Mouse (Mus musculus): ENCODE data around the gene Nr3c2. TPM values are rescaled to one million over a fixed set of nuclear protein-coding genes. Genes with fewer than 3 reads are reported as not detected.

Nr3c2 gene
- polyA plus RNA-seq, 1 experiment from 2014 or later = 1.6 TPM

DNA sequence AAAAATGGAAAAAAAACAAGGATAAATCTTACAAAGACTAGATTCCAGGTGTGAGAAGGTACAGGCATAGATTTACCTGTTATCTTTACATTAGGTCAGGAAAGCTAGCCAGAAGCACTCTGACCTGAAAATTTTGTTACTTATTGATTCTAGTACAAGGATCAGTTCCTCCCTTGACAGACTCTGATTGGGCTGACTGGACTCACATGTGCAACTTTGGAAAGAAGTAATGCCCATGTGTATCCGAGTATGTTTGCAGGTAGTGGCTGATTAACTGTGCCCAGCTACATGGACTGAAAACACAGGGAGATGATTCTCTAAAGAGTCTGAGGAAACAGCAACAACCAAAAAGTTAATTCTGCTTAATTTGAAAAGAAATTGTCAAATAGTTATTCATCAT is 29.1 kb downstream of the Nr3c2 start:
- Histone ChIP-seq H3K27ac (replicated peaks; ENCODE audit: low read depth, low read length) (no peak overlapping the region), H3K9me3 (ENCODE audit: control insufficient read depth, low read length) (no peaks in the 10 kb centered on the region), H3K4me3 (replicated peaks; ENCODE audit: low read depth, low read length) (no peak overlapping the region), H3K4me2 (ENCODE audit: low read length) (no peak overlapping the region), H3K4me1 (ENCODE audit: control insufficient read depth, insufficient read depth, low read length) (no peaks in the 10 kb centered on the region), H3K9ac (replicated peaks; ENCODE audit: low read length) (no peak overlapping the region), H3K36me3 (ENCODE audit: control insufficient read depth, insufficient read depth, low read length) (no peaks in the 10 kb centered on the region), H3K27me3 (ENCODE audit: control insufficient read depth, insufficient read depth, low read length) (no peaks in the 10 kb centered on the region)
- DNase-seq (no peak), ATAC-seq (ENCODE audit: low FRiP score, low TSS enrichment) (no peak)
- 93% methylated on average over 1 of the region's 1 CpGs for WGBS

GRCm38 (mm10) chr8:76928808-76929207 is 29.6 kb downstream of the Nr3c2 start:
- Histone ChIP-seq H3K36me3 (ENCODE audit: control insufficient read depth, insufficient read depth, low read length) (no peaks in the 10 kb centered on the region), H3K9ac (replicated peaks; ENCODE audit: low read length) (no peak overlapping the region), H3K9me3 (ENCODE audit: control insufficient read depth, low read length) (no peaks in the 10 kb centered on the region), H3K27ac (replicated peaks; ENCODE audit: low read depth, low read length) (no peak overlapping the region), H3K4me1 (ENCODE audit: control insufficient read depth, insufficient read depth, low read length) (no peaks in the 10 kb centered on the region), H3K4me3 (replicated peaks; ENCODE audit: low read depth, low read length) (no peak overlapping the region), H3K4me2 (ENCODE audit: low read length) (no peak overlapping the region), H3K27me3 (ENCODE audit: control insufficient read depth, insufficient read depth, low read length) (no peaks in the 10 kb centered on the region)
- 92% methylated on average over 5 of the region's 5 CpGs for WGBS
- no peak for DNase-seq
- no peak for ATAC-seq (ENCODE audit: low FRiP score, low TSS enrichment)

GRCm38 (mm10) chr8:76965046-76965445 is 65.8 kb downstream of the Nr3c2 start:
- Histone ChIP-seq H3K9ac (replicated peaks; ENCODE audit: low read length) (no peak overlapping the region), H3K4me3 (replicated peaks; ENCODE audit: low read depth, low read length) (no peak overlapping the region), H3K27ac (replicated peaks; ENCODE audit: low read depth, low read length) (0 out of 2 replicates have a peak overlapping the region, but pooled peaks have one; percentile 5), H3K9me3 (ENCODE audit: control insufficient read depth, low read length) (no peaks in the 10 kb centered on the region), H3K27me3 (ENCODE audit: control insufficient read depth, insufficient read depth, low read length) (no peaks in the 10 kb centered on the region), H3K4me2 (ENCODE audit: low read length) (no peak overlapping the region), H3K4me1 (ENCODE audit: control insufficient read depth, insufficient read depth, low read length) (no peaks in the 10 kb centered on the region), H3K36me3 (ENCODE audit: control insufficient read depth, insufficient read depth, low read length) (no peaks in the 10 kb centered on the region)
- WGBS = 91% methylated on average over 3 of the region's 3 CpGs
- DNase-seq (no peak), ATAC-seq (ENCODE audit: low FRiP score, low TSS enrichment) (no peak)

GRCm38 (mm10) chr8:76971187-76971586 is 71.9 kb downstream of the Nr3c2 start:
- no peak overlapping the region for H3K27ac ChIP-seq (replicated peaks; ENCODE audit: low read depth, low read length)
- H3K4me1 ChIP-seq (ENCODE audit: control insufficient read depth, insufficient read depth, low read length) = no peaks in the 10 kb centered on the region
- no peak overlapping the region for H3K9ac ChIP-seq (replicated peaks; ENCODE audit: low read length)
- no peak for DNase-seq
- H3K27me3 ChIP-seq (ENCODE audit: control insufficient read depth, insufficient read depth, low read length) = no peaks in the 10 kb centered on the region
- no peak overlapping the region for H3K4me2 ChIP-seq (ENCODE audit: low read length)
- no peak for ATAC-seq (ENCODE audit: low FRiP score, low TSS enrichment)
- no peaks in the 10 kb centered on the region for H3K9me3 ChIP-seq (ENCODE audit: control insufficient read depth, low read length)
- WGBS = 94% methylated on average over 4 of the region's 4 CpGs
- no peak overlapping the region for H3K4me3 ChIP-seq (replicated peaks; ENCODE audit: low read depth, low read length)
- H3K36me3 ChIP-seq (ENCODE audit: control insufficient read depth, insufficient read depth, low read length) = no peaks in the 10 kb centered on the region

DNA sequence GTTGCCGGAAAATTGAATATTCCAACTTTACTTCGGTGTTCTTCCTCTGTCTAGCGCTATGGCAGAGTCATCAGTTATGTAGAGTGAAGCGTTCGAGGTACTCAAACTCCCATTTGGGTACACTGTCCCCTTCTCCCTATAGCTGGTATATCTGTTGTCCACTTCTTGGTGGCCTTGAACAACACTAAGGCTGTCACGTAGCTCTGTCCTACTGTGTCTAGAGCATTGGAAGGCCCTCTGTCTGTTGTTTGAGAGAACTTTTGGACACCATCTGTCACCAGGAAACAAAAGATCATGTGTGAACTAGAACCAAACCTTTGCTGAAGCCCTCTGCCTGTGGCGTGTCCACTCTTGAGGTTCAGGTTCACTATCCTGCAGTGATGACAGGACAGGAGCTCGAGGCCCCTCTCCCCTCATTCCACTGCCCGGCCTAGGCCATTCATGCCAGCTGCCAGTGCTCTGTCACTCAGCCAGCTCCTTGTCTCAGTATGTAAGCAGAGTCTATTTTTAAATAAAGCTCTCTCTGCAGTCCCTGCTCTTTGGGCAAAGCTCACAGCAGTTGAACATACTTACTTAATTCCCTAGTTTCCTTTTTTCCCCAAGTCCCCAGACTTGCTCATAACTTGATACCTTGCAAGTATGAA is 72.6 kb downstream of the Nr3c2 start:
- Histone ChIP-seq H3K4me2 (ENCODE audit: low read length) (no peak overlapping the region), H3K9ac (replicated peaks; ENCODE audit: low read length) (no peak overlapping the region), H3K4me1 (ENCODE audit: control insufficient read depth, insufficient read depth, low read length) (no peaks in the 10 kb centered on the region), H3K36me3 (ENCODE audit: control insufficient read depth, insufficient read depth, low read length) (no peaks in the 10 kb centered on the region), H3K27ac (replicated peaks; ENCODE audit: low read depth, low read length) (no peak overlapping the region), H3K4me3 (replicated peaks; ENCODE audit: low read depth, low read length) (no peak overlapping the region), H3K27me3 (ENCODE audit: control insufficient read depth, insufficient read depth, low read length) (no peaks in the 10 kb centered on the region), H3K9me3 (ENCODE audit: control insufficient read depth, low read length) (no peaks in the 10 kb centered on the region)
- no peak for ATAC-seq (ENCODE audit: low FRiP score, low TSS enrichment)
- DNase-seq = no peak
- WGBS = 91% methylated on average over 9 of the region's 9 CpGs

DNA sequence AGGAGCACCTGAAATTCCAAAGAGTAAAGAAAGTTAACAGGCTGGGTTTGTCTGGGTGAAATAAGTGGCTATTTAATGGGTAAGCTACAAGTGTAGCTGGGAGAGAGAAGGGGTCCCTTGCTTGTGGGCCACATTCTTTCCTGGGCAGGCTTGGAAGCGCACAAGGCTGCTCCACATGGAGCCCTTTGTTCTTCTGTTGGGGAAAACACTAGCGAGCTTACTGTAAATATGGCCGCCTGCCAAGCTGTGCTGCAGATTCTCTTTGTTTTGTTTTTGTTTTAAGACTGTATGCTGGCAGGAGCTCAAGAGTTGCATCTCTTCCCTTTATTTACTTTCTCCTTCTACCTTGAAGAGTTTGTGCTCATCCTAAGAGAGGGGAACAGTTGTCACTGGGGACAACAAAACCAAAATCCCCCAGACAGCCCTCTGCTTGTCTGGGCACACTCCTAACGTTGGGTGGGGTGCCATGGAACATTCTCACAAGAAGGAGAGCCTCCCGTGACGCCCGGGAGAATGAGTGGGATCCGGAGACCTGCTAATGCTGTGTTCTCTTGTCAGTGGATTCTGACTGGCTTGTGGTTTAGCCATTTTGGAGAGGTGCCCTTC is 73.8 kb downstream of the Nr3c2 start:
- WGBS = 47% methylated on average over 8 of the region's 8 CpGs
- H3K9me3 ChIP-seq (ENCODE audit: control insufficient read depth, low read length) = no peaks in the 10 kb centered on the region

GRCm38 (mm10) chr8:76977907-76978306 is 78.7 kb downstream of the Nr3c2 start:
- 92% methylated on average over 4 of the region's 4 CpGs for WGBS
- no peak for DNase-seq
- Histone ChIP-seq H3K9ac (replicated peaks; ENCODE audit: low read length) (no peak overlapping the region), H3K4me2 (ENCODE audit: low read length) (no peak overlapping the region), H3K27me3 (ENCODE audit: control insufficient read depth, insufficient read depth, low read length) (no peaks in the 10 kb centered on the region), H3K36me3 (ENCODE audit: control insufficient read depth, insufficient read depth, low read length) (no peaks in the 10 kb centered on the region), H3K4me3 (replicated peaks; ENCODE audit: low read depth, low read length) (no peak overlapping the region), H3K27ac (replicated peaks; ENCODE audit: low read depth, low read length) (no peak overlapping the region), H3K9me3 (ENCODE audit: control insufficient read depth, low read length) (peaks cover 8% of the 10 kb centered on the region), H3K4me1 (ENCODE audit: control insufficient read depth, insufficient read depth, low read length) (no peaks in the 10 kb centered on the region)
- ATAC-seq (ENCODE audit: low FRiP score, low TSS enrichment) = no peak

More for the DNA sequence above, 73.8 kb downstream of the Nr3c2 start:
- H3K4me2 ChIP-seq (ENCODE audit: low read length) = no peak overlapping the region
- H3K4me1 ChIP-seq (ENCODE audit: control insufficient read depth, insufficient read depth, low read length) = no peaks in the 10 kb centered on the region
- no peak overlapping the region for H3K27ac ChIP-seq (replicated peaks; ENCODE audit: low read depth, low read length)
- peak; percentile 35; the same call in 1 of the 2 replicates for ATAC-seq (ENCODE audit: low FRiP score, low TSS enrichment)
- no peaks in the 10 kb centered on the region for H3K27me3 ChIP-seq (ENCODE audit: control insufficient read depth, insufficient read depth, low read length)
- peak; percentile 70 for DNase-seq
- no peak overlapping the region for H3K9ac ChIP-seq (replicated peaks; ENCODE audit: low read length)
- no peak overlapping the region for H3K4me3 ChIP-seq (replicated peaks; ENCODE audit: low read depth, low read length)
- H3K36me3 ChIP-seq (ENCODE audit: control insufficient read depth, insufficient read depth, low read length) = no peaks in the 10 kb centered on the region

DNA sequence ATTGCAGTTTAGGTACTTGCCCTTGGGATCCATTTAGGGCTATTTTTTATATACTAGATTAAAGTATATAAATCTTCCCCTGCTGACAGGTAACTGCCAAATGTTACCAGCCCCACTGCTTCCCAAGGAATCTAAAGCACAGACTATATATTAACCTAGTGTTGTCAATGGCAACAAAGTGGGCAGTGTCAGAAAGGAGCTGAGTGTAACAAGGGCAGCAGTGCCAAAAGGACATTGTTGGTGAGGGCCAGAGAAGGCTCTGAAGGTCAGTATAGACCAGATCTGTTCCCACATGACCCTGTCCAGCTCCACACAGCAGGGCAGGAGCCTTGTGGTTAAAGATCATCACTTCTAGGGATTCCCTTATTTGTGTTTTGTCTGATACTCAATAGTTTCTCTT is 84.8 kb downstream of the Nr3c2 start:
- no peak overlapping the region for H3K4me2 ChIP-seq (ENCODE audit: low read length)
- no peak for ATAC-seq (ENCODE audit: low FRiP score, low TSS enrichment)

GRCm38 (mm10) chr8:76984851-76985250 is 85.6 kb downstream of the Nr3c2 start:
- H3K27me3 ChIP-seq (ENCODE audit: control insufficient read depth, insufficient read depth, low read length) = no peaks in the 10 kb centered on the region
- ATAC-seq (ENCODE audit: low FRiP score, low TSS enrichment) (no peak), DNase-seq (no peak)
- no peak overlapping the region for H3K9ac ChIP-seq (replicated peaks; ENCODE audit: low read length)
- H3K36me3 ChIP-seq (ENCODE audit: control insufficient read depth, insufficient read depth, low read length) = no peaks in the 10 kb centered on the region
- WGBS = 78% methylated on average over 5 of the region's 5 CpGs
- peaks cover 8% of the 10 kb centered on the region for H3K9me3 ChIP-seq (ENCODE audit: control insufficient read depth, low read length)
- H3K27ac ChIP-seq (replicated peaks; ENCODE audit: low read depth, low read length) = no peak overlapping the region
- no peaks in the 10 kb centered on the region for H3K4me1 ChIP-seq (ENCODE audit: control insufficient read depth, insufficient read depth, low read length)
- H3K4me3 ChIP-seq (replicated peaks; ENCODE audit: low read depth, low read length) = no peak overlapping the region
- H3K4me2 ChIP-seq (ENCODE audit: low read length) = no peak overlapping the region

More for the DNA sequence above, 84.8 kb downstream of the Nr3c2 start:
- no peaks in the 10 kb centered on the region for H3K4me1 ChIP-seq (ENCODE audit: control insufficient read depth, insufficient read depth, low read length)
- H3K9me3 ChIP-seq (ENCODE audit: control insufficient read depth, low read length) = peaks cover 8% of the 10 kb centered on the region
- H3K36me3 ChIP-seq (ENCODE audit: control insufficient read depth, insufficient read depth, low read length) = no peaks in the 10 kb centered on the region
- H3K9ac ChIP-seq (replicated peaks; ENCODE audit: low read length) = no peak overlapping the region
- no peaks in the 10 kb centered on the region for H3K27me3 ChIP-seq (ENCODE audit: control insufficient read depth, insufficient read depth, low read length)
- H3K4me3 ChIP-seq (replicated peaks; ENCODE audit: low read depth, low read length) = no peak overlapping the region
- no peak overlapping the region for H3K27ac ChIP-seq (replicated peaks; ENCODE audit: low read depth, low read length)
- no peak for DNase-seq

All from midbrain, embryonic 14.5 days (tissue).